Mouse (Mus musculus) hindlimb bud, embryonic 11.5 days (tissue): Measurements from ENCODE around the gene Olfr1031.
"Not testable (repeated sequence)": the region's sequence is repeated elsewhere in the genome, so short reads cannot be mapped to it uniquely, and the experiment has no call there.

Experiments
- DNase-seq: peaks from one replicate; pipeline ENCODE4 v3.0.0-alpha.2; 2012; ENCODE audit warnings: low read depth, low spot score; ENCODE audit errors: extremely low spot score

Olfr1031 gene

DNA sequence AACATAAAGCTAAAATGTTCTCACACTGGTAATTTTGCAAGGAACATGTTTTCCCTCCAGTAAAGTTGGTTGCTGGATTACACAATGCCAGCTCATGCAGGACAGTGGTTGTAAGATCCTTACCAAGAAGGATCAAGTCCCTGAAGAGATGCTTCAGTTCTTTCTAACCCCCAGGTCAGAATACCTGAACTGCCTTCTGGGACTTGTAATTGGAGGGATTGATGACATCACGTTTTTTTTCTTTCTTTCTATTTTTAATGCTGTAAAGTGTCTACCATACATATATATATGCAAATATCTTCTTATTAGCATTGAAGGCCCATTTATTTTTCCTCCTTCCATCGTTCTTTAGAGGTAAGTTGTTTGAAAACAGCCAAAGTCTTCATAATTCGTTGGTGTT lies at the start of gene Olfr1031:
Gene Olfr1031 (plus strand): TSS at position 301 of the 400 bp plus-strand sequence.
- no peak for DNase-seq

- no peak for DNase-seq
Measured at GRCm38 (mm10) chr2:85950137-85950536, 40.0 kb upstream of the Olfr1031 start, which contains the start of gene Olfr1028. TSS of gene Olfr1028 (plus strand) at chr2:85950437.

DNA sequence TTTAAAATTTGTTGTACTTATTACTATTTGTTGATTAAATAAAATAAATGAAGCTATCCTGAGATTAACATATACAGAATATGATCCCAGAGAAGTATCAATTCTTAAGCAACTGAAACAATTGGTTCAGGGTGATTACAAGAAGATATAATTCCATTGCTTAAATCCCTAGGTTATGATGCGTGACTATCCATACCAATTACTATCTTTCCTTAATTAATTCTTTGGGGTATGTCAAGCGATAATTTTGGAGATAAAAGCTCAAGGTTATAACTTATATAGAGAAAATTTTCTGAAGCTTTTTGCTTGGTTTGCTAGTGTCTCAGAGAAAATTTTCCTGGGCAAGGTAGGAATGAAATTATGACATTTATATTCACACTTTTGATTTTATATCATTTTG lies 16.5 kb upstream of the Olfr1031 start, which contains the start of gene Olfr1029:
Gene Olfr1029 (plus strand): TSS at position 301 of the 400 bp plus-strand sequence.
- no peak for DNase-seq

- DNase-seq, result no peak
Measured at GRCm38 (mm10) chr2:85978976-85979375, 11.1 kb upstream of the Olfr1031 start, which contains the start of gene Olfr1030. TSS of gene Olfr1030 (plus strand) at chr2:85979276.

GRCm38 (mm10) chr2:86005240-86005639 lies 15.1 kb downstream of the Olfr1031 start, which contains the start of gene Olfr1032:
TSS of gene Olfr1032 (plus strand) at chr2:86005540.
- no peak for DNase-seq

GRCm38 (mm10) chr2:86020406-86020805 lies 30.3 kb downstream of the Olfr1031 start, which contains the start of gene Olfr1033:
TSS of gene Olfr1033 (plus strand) at chr2:86020633.
- DNase-seq, result not testable (repeated sequence)

GRCm38 (mm10) chr2:86021518-86021917 lies 31.4 kb downstream of the Olfr1031 start:
- DNase-seq, result not testable (repeated sequence)
